Comparison of ENCODE assay signal across 26 mouse cellular contexts in genomic region chr11:21041201-21041600, GRCm38 (mm10).
"Had no signal": no experiment of that assay in that cellular context is flagged by ENCODE, and none has a peak within 500 bp of the region (broad histone marks: within the 10 kb centered on the region; RNA-seq: fewer than 3 reads in every experiment).

No protein-coding gene starts in this region.

- ATAC-seq: hindbrain, embryonic 16.5 days; inflammation-experienced regulatory T-cells, adult 6 months; intestine, embryonic 15.5 days; intestine, postnatal 0 days; liver, embryonic 12.5 days had no signal

- H3K4me1 ChIP-seq: hindbrain, embryonic 12.5 days; limb, embryonic 13.5 days; limb, embryonic 15.5 days had no signal

- H3K27me3 ChIP-seq: heart, embryonic 13.5 days; heart, embryonic 15.5 days; hindbrain, embryonic 12.5 days; intestine, embryonic 15.5 days; limb, embryonic 13.5 days; limb, embryonic 15.5 days had no signal

- H3K27ac ChIP-seq: gastrocnemius, adult 2 months; heart, embryonic 13.5 days; heart, embryonic 15.5 days; hindbrain, embryonic 10.5 days; hindbrain, embryonic 12.5 days; hindbrain, embryonic 14.5 days; intestine, embryonic 15.5 days; left cerebral cortex, adult 2 months; limb, embryonic 13.5 days; limb, embryonic 15.5 days; liver, embryonic 12.5 days; liver, embryonic 14.5 days had no signal

- DNase-seq: gastrocnemius, adult 2 months; gastrocnemius, postnatal 10 days; gastrocnemius, postnatal 25 days; heart, adult 18-20 months; heart, postnatal 4 days; kidney, adult 18-20 months; kidney, adult 8-10 months; kidney, postnatal 10 days; kidney, postnatal 25 days; kidney, postnatal 4 days; left cerebral cortex, postnatal 4 days; lung, adult 18-20 months had no signal

- H3K4me3 ChIP-seq: gastrocnemius, adult 2 months; heart, embryonic 13.5 days; heart, embryonic 15.5 days; hindbrain, embryonic 10.5 days; hindbrain, embryonic 12.5 days; intestine, embryonic 15.5 days; left cerebral cortex, adult 2 months; limb, embryonic 13.5 days; limb, embryonic 15.5 days; liver, embryonic 12.5 days had no signal
